Mouse (Mus musculus) ES-Bruce4 (cell line): ENCODE measurements around the gene Acat2. TPM values are rescaled to one million over a fixed set of nuclear protein-coding genes. Genes with fewer than 3 reads are reported as not detected.
"Not testable (repeated sequence)": the region's sequence is repeated elsewhere in the genome, so short reads cannot be mapped to it uniquely, and the experiment has no call there.

Experiments
- H3K27ac ChIP-seq: 2 replicates; pipeline ENCODE4 v1.5.1; 2012; ENCODE audit warnings: low read length, inconsistent platforms; ENCODE audit not compliant: insufficient read depth
- H3K27me3 ChIP-seq: 2 replicates; pipeline ENCODE4 v1.6.1; 2012; ENCODE audit warnings: mild to moderate bottlenecking, low read length, inconsistent platforms; ENCODE audit not compliant: control insufficient read depth, poor library complexity, insufficient read depth, severe bottlenecking
- H3K36me3 ChIP-seq: 2 replicates; pipeline ENCODE4 v1.6.1; 2012; ENCODE audit warnings: inconsistent platforms, mild to moderate bottlenecking, low read length, moderate library complexity; ENCODE audit not compliant: control insufficient read depth, poor library complexity, insufficient read depth, severe bottlenecking
- H3K4me1 ChIP-seq: one replicate; pipeline ENCODE4 v1.8.1; 2011; ENCODE audit warnings: low read length; ENCODE audit not compliant: control insufficient read depth, insufficient read depth
- H3K4me3 ChIP-seq: 2 replicates; pipeline ENCODE4 v1.5.1; 2011; ENCODE audit warnings: low read depth, mild to moderate bottlenecking, low read length
- H3K9ac ChIP-seq: 2 replicates; pipeline ENCODE4 v1.6.1; 2012; ENCODE audit warnings: low read depth, mild to moderate bottlenecking, inconsistent platforms; ENCODE audit not compliant: poor library complexity, severe bottlenecking
- H3K9me3 ChIP-seq: replicated peaks from 2 replicates; pipeline ENCODE4 v1.6.1; 2012; ENCODE audit warnings: mild to moderate bottlenecking, low read length, inconsistent platforms; ENCODE audit not compliant: control insufficient read depth, poor library complexity, insufficient read depth, severe bottlenecking
- CTCF ChIP-seq: IDR thresholded peaks from one replicate; pipeline ENCODE4 v1.8.1; 2011; ENCODE audit warnings: low read depth, low read length
- EP300 ChIP-seq: IDR thresholded peaks from 2 replicates; pipeline ENCODE4 v1.6.1; 2011; ENCODE audit warnings: low read depth, low read length; ENCODE audit not compliant: insufficient read depth
- POLR2A ChIP-seq: IDR thresholded peaks from one replicate; pipeline ENCODE4 v1.8.1; 2011; ENCODE audit warnings: low read length; ENCODE audit not compliant: insufficient read depth
- polyA plus RNA-seq: library from polyadenylated mRNA; stranded (reverse); fragments of >200 nt; gene quantifications from 2 replicates; pipeline ENCODE4 v1.2.4, GENCODE M21; 2011; ENCODE audit warnings: low read depth; ENCODE audit not compliant: missing spikeins, insufficient read depth, insufficient read length

Gene Acat2
- polyA plus RNA-seq, 1 experiment: 104 TPM

DNA sequence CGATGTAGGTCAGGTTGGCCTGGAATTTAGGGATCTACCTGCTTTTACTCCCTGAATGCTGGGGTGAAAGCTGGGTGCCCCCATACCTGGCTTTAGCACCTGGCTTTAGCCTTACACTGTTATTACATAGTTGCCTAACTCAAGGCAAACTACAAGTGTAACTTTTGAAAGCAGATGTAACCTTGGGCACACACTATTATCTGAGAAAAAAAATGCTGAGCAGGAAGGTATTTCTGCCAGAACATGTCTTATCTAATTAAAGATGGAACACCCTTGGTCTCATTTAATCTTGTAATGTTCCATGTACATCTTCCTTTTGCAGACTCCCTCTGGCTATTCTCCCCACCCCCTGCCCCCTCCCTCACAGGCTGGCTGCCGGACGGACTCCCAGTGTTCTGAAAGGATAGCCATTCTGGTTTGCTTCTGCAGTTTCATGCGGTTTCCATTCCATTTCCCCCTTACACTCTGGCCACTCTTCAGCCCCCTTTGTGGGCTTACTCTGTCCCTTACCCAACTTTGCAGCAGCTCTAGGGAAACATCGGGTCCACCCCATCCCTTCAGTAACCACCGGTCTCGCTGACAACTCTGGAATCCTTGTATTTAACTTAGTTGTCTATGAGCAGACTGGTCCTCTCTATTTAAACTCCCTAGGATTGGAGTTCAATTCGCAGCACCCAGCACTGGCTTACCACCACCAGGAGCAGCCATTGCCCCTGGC lies 18.8 kb downstream of the Acat2 start:
- TF ChIP-seq POLR2A: no peak
- TF ChIP-seq EP300: no peak
- no peak for TF ChIP-seq CTCF
- Histone ChIP-seq H3K27ac (no peak overlapping the region), H3K4me1 (no peaks in the 10 kb centered on the region), H3K9ac (no peak overlapping the region), H3K27me3 (no peaks in the 10 kb centered on the region), H3K36me3 (peaks cover 16% of the 10 kb centered on the region), H3K4me3 (no peak overlapping the region), H3K9me3 (no peaks in the 10 kb centered on the region)

DNA sequence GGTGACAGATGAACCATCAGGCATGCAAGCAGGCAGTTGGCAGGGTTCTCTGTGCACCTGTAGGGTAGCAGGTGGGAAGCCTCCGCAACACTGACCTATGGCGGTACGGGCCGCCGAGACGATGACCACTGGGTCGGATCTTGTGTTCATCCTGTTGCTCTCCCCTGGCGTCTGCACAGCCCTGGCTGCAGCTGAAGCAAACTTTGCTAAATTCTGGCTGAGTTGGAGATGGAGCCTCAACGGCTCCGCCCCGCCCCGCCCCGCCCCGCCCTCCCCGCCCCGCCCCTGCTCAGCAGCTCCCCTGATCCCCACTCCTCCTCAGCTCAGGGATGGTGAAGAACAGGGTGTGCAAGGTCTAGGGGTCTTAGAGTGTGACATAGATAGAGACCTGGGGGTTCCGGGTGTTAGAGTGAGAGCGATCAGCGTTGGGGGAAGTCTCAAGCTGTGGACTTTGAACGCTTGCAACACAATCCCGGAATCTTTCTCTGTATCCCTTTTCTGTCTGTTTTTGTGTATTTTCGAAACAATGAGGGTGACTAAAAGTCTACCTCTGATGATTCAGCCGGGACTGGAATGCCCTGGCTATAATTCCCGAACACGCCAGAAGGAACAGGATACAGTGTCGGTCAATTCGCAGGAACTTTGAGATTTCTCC lies 20.3 kb downstream of the Acat2 start, which contains the start of gene Acat3:
TSS of gene Acat3 (minus strand) at position 450 of the 655 bp plus-strand sequence.
- no peak within 1 kb of the TSS for H3K9ac ChIP-seq
- H3K27ac ChIP-seq: no peak within 1 kb of the TSS
- H3K4me1 ChIP-seq: no peaks in the 10 kb centered on the region
- H3K9me3 ChIP-seq: no peaks in the 10 kb centered on the region
- no peak for TF ChIP-seq POLR2A
- TF ChIP-seq CTCF: no peak
- TF ChIP-seq EP300: no peak
- H3K27me3 ChIP-seq: no peaks in the 10 kb centered on the region
- peak within 1 kb of the TSS; percentile 56 for H3K4me3 ChIP-seq
- peaks cover 13% of the 10 kb centered on the region for H3K36me3 ChIP-seq

DNA sequence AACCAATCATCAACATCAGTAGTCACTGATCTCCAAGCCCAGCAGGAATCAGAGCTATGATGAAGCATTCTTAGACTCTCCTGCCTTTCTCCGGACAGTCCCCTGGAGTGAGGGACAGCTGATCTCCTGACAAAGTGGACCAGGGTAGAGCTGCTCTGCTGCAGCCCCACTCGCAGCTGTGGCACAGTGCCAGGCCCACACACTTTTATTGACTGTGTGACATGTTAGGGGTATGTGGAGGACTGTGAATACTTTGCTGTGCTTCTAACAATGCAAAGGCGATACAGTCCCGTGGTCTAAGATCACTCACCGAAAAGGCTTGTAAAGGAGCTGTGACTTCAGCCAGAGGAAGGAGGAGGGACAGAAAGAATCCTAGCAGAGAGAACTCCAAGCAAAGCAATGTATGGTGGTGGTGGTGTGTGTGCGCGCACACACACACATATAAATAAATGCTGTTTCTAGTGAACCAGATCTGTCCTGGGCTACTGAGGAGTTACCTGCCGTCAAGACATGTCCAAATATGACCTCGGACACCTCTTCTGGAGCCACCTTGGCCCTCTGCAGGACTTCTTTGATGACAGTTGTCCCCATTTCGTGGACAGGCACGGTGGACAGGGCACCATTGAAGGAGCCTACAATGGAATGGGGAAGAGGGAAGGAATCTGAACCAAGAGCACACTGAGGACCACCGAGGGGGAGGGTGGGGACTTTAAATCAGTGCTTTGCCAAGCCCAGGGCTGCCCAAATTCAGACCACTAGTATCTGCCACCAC lies 21.0 kb downstream of the Acat2 start:
- H3K36me3 ChIP-seq, H3K4me1 ChIP-seq, H3K9ac ChIP-seq, H3K27ac ChIP-seq, H3K27me3 ChIP-seq, H3K9me3 ChIP-seq: not testable (repeated sequence)
- H3K4me3 ChIP-seq: peak overlapping the region; percentile 56

DNA sequence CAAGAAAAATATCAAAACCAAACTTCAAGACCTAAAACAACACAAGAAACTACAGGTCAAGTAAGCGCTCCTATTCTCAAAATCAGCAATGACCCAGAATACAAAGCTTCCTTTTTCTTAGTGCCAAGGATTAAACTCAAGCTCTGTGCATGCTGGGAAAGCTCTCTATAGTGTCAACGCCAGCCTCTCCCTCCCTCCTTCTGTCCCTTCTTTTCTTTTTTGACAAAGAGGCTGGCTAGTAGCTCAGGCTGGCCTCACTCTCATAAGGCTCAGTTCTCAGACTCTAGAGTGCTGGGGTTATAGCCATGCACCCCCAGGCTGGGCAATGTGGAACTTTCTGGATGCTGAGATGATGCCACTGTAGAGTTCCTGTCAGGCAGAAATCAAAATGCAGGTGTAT lies 22.5 kb downstream of the Acat2 start:
- TF ChIP-seq EP300: no peak
- no peak for TF ChIP-seq POLR2A
- TF ChIP-seq CTCF: no peak
- no peaks in the 10 kb centered on the region for H3K27me3 ChIP-seq
- H3K4me1 ChIP-seq: no peaks in the 10 kb centered on the region
- H3K27ac ChIP-seq: no peak overlapping the region
- H3K9me3 ChIP-seq: no peaks in the 10 kb centered on the region
- H3K9ac ChIP-seq: no peak overlapping the region
- peaks cover 2% of the 10 kb centered on the region; the same call in 1 of the 2 replicates for H3K36me3 ChIP-seq
- H3K4me3 ChIP-seq: no peak overlapping the region

DNA sequence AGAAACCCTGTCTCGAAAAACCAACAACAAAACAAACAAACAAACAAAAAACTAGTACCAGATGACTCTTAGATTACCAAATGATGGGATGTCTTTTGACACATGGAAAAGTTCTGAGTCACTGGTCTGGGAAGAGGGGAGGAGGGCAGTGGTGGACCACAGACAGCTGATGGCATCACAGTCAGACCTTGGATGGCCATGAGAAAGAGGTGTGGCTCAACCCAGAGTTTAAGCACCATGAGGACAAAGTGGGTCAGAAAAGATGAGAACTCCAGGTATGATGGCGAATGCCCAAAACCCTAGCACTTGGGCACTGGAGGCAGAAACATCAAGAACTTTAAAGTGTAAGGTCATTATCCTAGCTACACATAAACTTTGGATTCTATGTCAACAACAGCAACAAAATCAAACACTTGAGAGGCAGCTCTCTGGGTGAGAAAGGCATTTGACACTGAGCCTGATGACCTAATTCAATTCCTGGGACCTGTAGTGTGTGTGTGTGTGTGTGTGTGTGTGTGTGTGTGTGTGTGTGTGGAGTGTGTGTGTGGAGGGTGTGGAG lies 23.1 kb downstream of the Acat2 start:
- no peak overlapping the region for H3K27ac ChIP-seq

DNA sequence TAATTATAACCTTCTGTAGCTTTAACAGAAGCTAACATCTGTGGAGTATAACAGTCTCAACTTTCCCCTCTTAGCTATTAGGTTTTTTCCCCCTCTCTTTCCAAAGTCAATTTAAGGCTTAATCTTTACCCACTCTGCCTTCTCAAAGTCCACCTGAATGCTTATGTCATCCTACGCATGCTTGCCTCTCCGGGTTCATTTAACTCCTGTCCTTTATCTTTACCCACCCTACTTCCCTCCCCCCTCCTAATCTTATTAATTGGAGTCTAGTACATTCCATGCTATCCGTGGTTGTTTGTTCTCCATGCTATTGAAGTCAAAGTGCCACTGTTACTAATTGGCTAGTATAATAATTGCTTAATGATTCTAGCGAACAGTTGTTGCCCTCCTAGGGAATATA lies 24.8 kb downstream of the Acat2 start:
- Histone ChIP-seq H3K4me3 (no peak overlapping the region), H3K4me1 (no peaks in the 10 kb centered on the region), H3K27me3 (no peaks in the 10 kb centered on the region), H3K9ac (no peak overlapping the region), H3K36me3 (no peaks in the 10 kb centered on the region), H3K27ac (no peak overlapping the region), H3K9me3 (no peaks in the 10 kb centered on the region)
- no peak for TF ChIP-seq EP300
- no peak for TF ChIP-seq CTCF
- TF ChIP-seq POLR2A: no peak

More for the DNA sequence above, 23.1 kb downstream of the Acat2 start:
- Histone ChIP-seq H3K4me1 (no peaks in the 10 kb centered on the region), H3K9ac (no peak overlapping the region), H3K9me3 (no peaks in the 10 kb centered on the region), H3K36me3 (no peaks in the 10 kb centered on the region), H3K27me3 (no peaks in the 10 kb centered on the region), H3K4me3 (no peak overlapping the region)
- TF ChIP-seq CTCF (no peak), EP300 (no peak), POLR2A (no peak)

DNA sequence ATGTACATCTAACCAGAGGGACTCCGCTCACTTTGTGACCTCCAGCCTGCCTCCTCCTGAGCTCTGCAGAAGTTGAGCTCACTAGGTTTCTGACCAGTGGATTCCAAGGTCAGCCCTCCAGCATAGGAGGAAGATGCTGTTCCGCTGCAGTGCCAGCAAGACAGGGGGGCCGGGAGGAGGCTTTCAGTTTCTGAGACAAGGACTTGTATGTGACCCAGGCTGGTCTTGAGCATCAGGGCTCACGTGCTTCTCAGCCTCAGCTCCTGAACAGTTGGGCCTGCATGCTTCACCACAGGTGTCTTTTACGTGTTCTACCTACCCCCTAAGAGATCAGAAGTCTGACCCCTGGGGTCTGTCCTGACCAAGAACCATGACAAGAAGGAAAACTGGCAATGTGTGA lies 29.0 kb downstream of the Acat2 start:
- not testable (repeated sequence) for H3K9me3 ChIP-seq, H3K4me1 ChIP-seq, H3K27me3 ChIP-seq, H3K9ac ChIP-seq, H3K36me3 ChIP-seq, H3K27ac ChIP-seq, H3K4me3 ChIP-seq
